Mouse (Mus musculus) megakaryocyte-erythroid progenitor cell, adult 5-6 weeks (primary cell): ENCODE measurements around the gene Zfp184. TPM values are rescaled to one million over a fixed set of nuclear protein-coding genes. Genes with fewer than 3 reads are reported as not detected.
"Not testable (repeated sequence)": the region's sequence is repeated elsewhere in the genome, so short reads cannot be mapped to it uniquely, and the experiment has no call there.

Source experiments
- ATAC-seq: replicated peaks from 2 replicates; pipeline ENCODE4 v1.8.0; 2016; ENCODE audit warnings: mild to moderate bottlenecking, inconsistent platforms; ENCODE audit not compliant: severe bottlenecking, poor library complexity, low FRiP score, low TSS enrichment
- total RNA-seq, 2 experiments: library from RNA; stranded (forward) in 1 of 2; stranded (reverse) in 1 of 2; fragments of 200-1000, 215-1000 nt in 1 of 2; fragments of >200 nt in 1 of 2; fragmentation: Nextera tagmentation in 1 of 2; gene quantifications; 2 replicates each; pipeline ENCODE4 v1.2.3; 2014 to 2017

Zfp184 gene
- total RNA-seq (2014; fragmentation: Nextera tagmentation) = 1.5 and 2.5 TPM in 2 replicates
- 3.1 and 10.7 TPM in 2 replicates for total RNA-seq (2017)

GRCm38 (mm10) chr13:21944926-21945740 lies at the start of gene Zfp184:
Gene Zfp184 (plus strand): TSS chr13:21945094.
- ATAC-seq = peak; percentile 73

DNA sequence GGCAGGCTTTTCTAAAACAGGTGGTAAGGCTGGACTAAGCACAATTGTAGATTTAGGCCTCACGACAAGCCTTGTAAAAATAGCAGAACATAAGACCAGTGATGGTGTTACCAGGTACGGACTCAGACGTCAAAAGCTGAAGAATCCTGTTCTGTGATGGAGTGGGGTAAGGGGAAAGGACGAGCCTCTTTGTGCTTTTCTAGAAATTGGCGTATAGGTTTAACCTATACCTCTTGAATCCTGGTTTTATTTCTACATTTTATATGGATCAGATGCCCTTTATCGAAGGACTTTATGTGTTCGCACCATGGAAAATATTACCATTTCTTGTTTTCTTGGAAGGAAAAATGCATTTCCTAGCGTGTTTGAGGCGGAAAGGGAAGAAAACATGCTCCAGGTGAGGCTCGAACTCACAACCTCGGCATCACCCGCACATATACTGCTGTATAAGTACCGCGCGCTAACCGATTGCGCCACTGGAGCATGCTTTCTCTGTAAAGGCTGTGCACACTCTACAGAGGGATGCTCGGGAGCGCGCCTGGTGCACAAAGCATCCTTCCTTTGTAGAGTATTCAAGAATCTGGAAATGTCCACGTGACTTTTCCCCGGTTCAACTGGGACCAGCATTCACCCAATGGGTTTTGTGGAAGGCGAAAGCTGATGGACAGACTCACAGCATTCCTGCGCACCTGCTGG lies 48.2 kb upstream of the Zfp184 start:
- ATAC-seq = peak; percentile 65; the same call in 1 of the 2 replicates

DNA sequence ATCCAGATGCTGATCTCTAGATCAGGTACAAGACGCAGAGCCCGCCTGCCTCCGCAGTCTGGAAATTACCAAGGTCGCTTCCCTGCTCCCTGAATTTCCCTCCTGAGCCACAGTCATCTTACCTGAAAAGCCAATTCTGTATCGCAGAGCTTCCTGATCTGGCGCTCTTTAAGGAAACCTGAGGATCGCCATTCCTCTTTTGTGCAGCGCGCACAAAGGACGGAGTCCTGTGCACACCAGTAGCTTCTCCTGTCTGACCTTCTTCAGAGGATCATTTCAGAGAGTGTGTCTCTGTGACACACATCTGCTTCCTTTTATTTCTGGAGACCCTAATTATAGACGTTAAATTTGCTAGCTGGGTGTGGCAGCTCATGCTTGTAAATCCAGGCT lies 47.7 kb upstream of the Zfp184 start:
- ATAC-seq = no peak

DNA sequence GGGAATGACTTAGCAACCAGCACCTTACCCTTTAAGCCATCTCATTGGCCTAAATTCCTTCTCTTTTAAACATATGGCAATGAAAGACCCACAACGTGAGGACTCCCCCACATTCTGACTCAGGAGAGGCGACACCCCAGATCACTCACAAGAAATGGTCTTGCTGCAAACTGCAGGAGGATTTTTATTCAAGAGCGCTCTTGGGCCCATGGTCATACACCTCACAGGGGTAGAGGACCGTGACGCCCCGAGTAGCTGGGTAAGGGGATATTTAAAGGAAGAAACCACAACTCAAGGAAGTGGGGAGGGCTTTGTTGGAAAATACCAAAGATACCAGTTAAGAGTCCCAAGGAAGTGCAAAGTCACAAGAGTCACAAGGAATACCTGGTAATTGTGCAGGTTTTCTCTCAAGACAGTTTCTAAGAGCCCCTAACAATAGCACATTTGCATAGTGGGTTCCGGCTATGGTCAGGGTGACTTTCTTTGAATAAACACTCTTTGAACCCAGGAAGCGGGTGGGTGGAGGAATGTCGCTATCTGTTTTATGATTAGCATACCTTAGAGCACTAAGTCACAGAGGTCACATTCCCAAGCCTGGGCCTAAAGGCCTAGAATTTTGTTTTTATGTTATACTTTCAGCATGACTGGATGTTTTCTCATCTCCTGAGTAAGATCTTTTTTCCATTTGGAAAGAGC lies 43.9 kb upstream of the Zfp184 start:
- ATAC-seq = not testable (repeated sequence)

DNA sequence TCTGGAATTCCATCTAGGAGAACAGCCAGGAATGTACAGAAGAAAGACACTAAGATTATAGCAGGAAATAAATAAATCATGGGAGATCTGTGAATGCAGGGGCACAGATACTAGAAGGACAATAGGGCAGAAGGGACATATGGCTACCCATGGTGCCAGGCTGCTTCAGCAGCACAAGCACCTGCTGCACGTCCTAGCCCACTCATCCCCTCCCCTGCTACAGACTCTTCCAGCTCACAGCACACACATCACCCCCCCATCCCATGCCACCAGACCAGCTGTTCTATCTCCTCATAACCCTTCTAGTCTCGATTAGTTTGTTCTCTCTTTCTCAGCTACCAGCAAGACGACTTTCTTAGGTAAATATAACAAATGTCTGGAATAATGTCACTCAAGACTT lies 41.4 kb upstream of the Zfp184 start:
- no peak for ATAC-seq

DNA sequence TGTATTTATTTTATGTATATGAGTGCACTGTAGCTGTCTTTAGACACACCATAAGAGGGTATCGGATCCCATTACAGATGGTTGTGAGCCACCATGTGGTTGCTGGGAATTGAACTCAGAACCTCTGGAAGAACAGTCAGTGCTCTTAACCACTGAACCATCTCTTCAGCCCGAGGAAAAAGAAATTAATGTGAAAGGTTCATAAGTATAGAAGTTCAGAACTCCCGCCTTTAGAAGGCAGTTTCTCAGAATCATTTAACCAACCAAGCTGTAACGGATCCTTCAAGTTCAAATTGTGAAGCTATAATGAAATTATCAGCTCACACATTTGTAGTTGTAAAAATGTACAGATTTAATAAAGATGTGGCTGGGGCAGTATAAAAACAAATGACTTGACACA lies 40.8 kb upstream of the Zfp184 start:
- not testable (repeated sequence) for ATAC-seq

DNA sequence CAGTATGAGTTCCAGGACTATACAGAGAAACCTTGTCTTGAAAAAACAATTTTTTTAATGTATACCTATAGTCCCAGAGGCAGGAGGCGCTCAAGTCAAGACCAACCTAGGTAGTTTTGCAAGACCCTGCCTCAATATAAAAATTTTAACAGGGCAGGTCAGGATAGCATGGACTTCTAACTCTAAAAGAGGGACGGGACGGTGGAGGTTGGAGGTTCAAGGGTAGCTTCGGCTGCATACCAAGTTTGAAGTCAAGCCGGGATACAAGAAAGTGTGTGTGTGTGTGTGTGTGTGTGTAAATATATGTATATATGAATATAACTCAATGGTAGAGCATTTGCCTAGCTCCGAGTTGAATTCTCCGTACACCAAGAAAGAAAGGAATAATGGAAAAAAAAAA lies 38.6 kb upstream of the Zfp184 start:
- ATAC-seq = no peak

GRCm38 (mm10) chr13:21906946-21907806 lies 37.7 kb upstream of the Zfp184 start:
- ATAC-seq = no peak

DNA sequence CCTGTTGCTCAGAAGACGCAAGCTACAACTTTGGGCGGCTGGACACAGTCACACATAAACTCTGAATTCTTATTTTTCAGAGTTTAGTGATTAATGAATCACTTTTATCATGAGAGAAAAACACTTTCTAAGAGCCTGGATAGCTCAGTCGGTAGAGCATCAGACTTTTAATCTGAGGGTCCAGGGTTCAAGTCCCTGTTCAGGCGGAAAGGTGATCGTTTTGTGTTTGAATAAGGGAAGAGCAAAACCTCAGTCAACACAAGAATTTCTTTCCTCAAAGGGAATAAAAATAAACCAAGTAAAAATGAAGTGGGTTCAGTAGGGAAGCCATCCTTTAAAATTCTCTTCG lies 37.1 kb upstream of the Zfp184 start:
- ATAC-seq = not testable (repeated sequence)

DNA sequence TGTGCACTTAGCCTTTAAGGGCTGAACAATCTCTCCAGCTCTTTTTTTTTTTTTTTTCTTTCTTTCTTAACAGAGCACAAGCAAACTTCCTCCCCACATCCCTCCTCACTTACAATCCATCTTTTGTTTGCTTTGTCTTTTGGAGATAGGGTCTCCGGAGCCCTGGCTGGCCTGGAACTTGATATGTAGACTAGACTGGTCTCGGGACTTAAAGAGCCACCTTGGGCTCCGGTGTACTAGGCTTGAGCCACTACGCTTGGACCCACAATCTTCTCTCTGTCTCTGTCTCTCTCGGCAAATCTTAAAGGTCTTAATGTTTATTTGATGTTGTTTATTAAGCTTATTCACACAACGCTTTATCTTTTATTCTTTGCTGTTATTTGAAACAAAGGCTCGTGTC lies 34.2 kb upstream of the Zfp184 start:
- ATAC-seq = no peak

GRCm38 (mm10) chr13:21911147-21911546 lies 33.7 kb upstream of the Zfp184 start:
- ATAC-seq = no peak

DNA sequence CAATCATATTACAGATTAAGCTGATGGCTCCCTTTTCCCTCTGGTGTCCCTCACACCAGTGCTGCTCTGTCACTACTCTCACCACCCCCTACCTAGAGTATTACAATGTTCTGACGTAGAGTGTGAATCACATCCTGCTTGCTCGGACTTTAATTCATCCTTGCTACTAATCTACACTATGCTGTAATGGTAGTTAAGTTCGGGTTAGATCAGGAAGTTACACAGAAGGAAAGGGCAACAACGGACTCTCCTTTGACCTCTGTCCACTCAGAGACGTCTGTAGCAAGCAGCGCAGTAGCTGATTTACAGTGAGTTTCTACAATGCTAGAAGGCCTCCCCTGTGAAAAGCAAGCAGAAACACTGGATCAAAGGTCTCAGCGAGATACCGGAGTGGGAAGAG lies 31.0 kb upstream of the Zfp184 start:
- no peak for ATAC-seq

- peak; percentile 41; the same call in 1 of the 2 replicates for ATAC-seq
Measured at GRCm38 (mm10) chr13:21914599-21914998, 30.3 kb upstream of the Zfp184 start.

DNA sequence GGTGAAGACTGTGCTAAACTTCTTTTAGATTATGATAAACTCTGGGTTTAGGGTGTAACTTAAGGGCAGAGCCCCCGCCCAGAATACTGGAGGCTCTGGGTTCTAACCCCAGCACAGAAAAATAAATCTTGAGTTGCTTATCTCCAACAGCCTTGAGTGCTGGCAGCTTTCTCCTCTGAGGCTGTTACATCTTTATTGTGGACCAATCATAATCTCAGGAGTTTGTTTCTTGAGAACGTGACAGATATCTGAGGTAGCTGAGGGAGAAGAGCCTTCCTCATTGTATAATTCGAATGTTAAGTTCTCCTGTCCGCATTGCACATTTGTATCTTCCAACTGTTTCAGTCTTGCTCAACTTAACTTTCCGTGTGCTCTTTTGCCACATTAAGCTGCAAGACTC lies 29.4 kb upstream of the Zfp184 start:
- no peak for ATAC-seq

GRCm38 (mm10) chr13:21916056-21916455 lies 28.8 kb upstream of the Zfp184 start:
- ATAC-seq = no peak

DNA sequence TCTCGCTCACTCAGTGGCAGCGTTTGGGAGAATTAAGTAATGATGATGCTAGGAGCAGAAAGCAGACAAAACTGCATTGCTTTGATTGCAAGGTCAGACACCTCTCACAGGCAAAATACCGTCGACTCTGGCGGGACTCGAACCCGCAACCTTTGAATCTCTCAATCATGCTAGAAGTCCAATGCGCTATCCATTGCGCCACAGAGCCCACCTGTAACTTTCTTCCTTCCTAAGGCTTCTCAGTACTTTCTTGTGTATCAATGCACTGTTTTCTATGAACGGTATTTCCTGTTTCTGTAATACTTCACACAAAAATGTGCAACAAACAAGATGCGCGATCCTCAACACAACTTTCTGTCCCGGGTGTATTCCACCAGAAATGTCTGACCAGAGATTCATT lies 27.9 kb upstream of the Zfp184 start:
- peak; percentile 46 for ATAC-seq

DNA sequence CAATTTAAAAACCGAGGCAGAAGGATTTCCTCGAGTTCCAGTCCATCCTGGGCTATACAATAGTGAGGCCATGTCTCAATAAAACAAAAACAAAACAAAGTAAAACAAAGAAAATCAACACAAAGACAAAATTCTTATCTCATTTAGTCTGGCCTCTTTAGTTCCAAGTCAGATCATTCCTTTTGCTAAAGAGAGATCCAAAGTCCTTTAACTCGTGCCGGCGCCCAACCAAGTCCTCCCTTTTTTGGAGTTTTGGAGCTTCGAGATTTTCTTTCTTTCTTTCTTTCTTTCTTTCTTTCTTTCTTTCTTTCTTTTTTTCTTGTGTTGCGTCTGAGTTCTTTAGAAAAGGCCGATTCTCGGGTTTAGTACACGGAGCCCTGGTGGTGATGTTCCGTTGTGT lies 27.4 kb upstream of the Zfp184 start:
- no peak for ATAC-seq

GRCm38 (mm10) chr13:21917992-21918391 lies 26.9 kb upstream of the Zfp184 start:
- no peak for ATAC-seq

DNA sequence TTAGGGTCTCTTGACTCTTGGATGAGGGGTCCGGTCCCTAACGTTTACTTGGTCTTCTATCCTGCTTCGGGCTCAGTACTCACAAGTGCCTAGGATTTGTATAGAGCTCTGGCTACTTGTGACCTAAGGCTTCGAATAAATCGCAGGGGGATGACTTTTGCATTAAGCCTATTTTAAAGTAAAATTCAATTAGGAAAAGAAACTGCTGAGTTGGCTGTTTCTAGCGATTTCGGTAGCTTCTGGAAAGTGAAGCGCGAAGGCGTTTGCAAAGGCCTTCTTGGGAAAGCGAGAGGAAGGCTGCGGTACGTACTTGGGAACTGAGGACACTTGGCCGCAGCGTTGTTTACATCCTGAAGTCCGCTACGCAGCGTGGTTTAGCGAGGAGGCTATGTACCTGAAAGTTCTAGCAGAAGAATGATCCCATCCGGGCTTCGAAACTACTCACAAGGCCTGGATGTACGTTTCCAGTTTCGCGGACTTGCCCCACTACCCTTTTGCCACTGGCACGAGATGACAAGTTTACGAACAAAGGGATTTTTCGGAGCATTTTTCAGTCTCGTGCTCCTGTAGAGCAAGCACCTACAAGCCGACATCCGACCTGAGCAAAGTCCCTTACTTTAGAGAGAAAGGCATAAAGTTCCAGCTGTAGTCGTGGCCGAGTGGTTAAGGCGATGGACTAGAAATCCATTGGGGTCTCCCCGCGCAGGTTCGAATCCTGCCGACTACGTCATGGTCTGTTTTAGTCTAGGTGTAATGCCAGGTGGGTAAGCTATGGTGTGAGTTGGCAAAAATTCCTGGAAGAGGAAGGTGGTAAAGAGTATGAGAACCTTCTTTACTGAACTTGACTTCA lies 26.1 kb upstream of the Zfp184 start:
- peak; percentile 65 for ATAC-seq
